Mouse (Mus musculus): ENCODE data around the gene Cyp4x1.
"Not testable (repeated sequence)": the region's sequence is repeated elsewhere in the genome, so short reads cannot be mapped to it uniquely, and the experiment has no call there.

DNA sequence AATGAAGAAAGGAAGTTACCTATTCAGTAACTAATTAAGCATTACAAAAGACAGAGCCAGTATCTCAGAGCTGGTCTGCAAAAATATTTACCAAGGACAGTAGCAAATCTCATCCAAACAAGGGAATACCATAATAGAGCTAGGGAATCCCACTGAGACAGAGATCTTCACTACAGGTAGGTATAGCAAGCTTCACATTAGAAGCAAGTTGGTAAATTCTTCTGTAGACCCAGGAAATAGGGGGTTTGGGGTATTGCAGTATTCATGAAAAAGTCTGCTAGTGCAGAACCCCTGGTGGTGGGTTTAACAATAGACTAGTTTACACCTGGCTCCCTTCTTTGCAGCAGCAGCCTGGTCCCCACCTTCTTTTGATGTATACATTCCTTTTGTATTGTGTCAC, 42.1 kb upstream of the Cyp4x1 start:
- not testable (repeated sequence) for TF ChIP-seq CTCF (IDR thresholded peaks at IDR 0.05; ENCODE audit: borderline replicate concordance, insufficient read depth, low read length); POLR2A (IDR thresholded peaks at IDR 0.05; ENCODE audit: low read depth, low read length)
